Mouse (Mus musculus) liver, embryonic 13.5 days (tissue): ENCODE measurements around the gene Tmem251. TPM values are rescaled to one million over a fixed set of nuclear protein-coding genes. Genes with fewer than 3 reads are reported as not detected.
A peak's percentile ranks its signal among the peaks of the same experiment; 100 is the strongest.

ENCODE experiments used
- ATAC-seq: fragments of 200-750 bp; cut with Nextera tagmentation; 2 replicates; pipeline ENCODE4 v1.8.0; 2017; ENCODE audit warnings: low read depth, mild to moderate bottlenecking, moderate number of reproducible peaks, moderate library complexity
- DNase-seq: peaks from one replicate; pipeline ENCODE4 v3.0.0; 2022
- H3K27ac ChIP-seq: fragments of 300-500 bp; sonication (generic); 2 replicates; pipeline ENCODE4 v1.5.1; 2015; ENCODE audit warnings: moderate library complexity, mild to moderate bottlenecking, inconsistent platforms
- H3K27me3 ChIP-seq: fragments of 300-500 bp; sonication (generic); 2 replicates; pipeline ENCODE4 v1.6.1; 2015; ENCODE audit warnings: mild to moderate bottlenecking, inconsistent platforms
- H3K36me3 ChIP-seq: fragments of 300-500 bp; sonication (generic); 2 replicates; pipeline ENCODE4 v1.6.1; 2015; ENCODE audit warnings: mild to moderate bottlenecking, inconsistent platforms
- H3K4me1 ChIP-seq: fragments of 300-500 bp; sonication (generic); replicated peaks from 2 replicates; pipeline ENCODE4 v1.6.1; 2015; ENCODE audit warnings: inconsistent platforms
- H3K4me2 ChIP-seq: fragments of 300-500 bp; sonication (generic); 2 replicates; pipeline ENCODE4 v1.6.1; 2015; ENCODE audit warnings: inconsistent platforms, mild to moderate bottlenecking, moderate library complexity
- H3K4me3 ChIP-seq: fragments of 300-500 bp; sonication (generic); replicated peaks from 2 replicates; pipeline ENCODE4 v1.5.1; 2015; ENCODE audit warnings: mild to moderate bottlenecking, inconsistent platforms
- H3K9ac ChIP-seq: fragments of 300-500 bp; sonication (generic); 2 replicates; pipeline ENCODE4 v1.6.1; 2015; ENCODE audit warnings: mild to moderate bottlenecking, inconsistent platforms
- H3K9me3 ChIP-seq: fragments of 300-500 bp; sonication (generic); replicated peaks from 2 replicates; pipeline ENCODE4 v1.6.1; 2016; ENCODE audit warnings: inconsistent platforms
- WGBS: fragments of 180-500 bp; shearing (Covaris S2); methylation state at CpG from one replicate; pipeline ENCODE4 v1.1.7; 2015; ENCODE audit not compliant: insufficient replicate concordance; 5-methylcytosine and 5-hydroxymethylcytosine counted together
- polyA plus RNA-seq: library from polyadenylated mRNA; unstranded; fragments of >200 nt; fragmentation: Nextera tagmentation; extraction: Ambion mirVana; gene quantifications from 2 replicates; pipeline ENCODE4 v1.2.1, GENCODE M21; 2015

Tmem251 gene
- polyA plus RNA-seq, 1 experiment from 2014 or later: 9.2 TPM

DNA sequence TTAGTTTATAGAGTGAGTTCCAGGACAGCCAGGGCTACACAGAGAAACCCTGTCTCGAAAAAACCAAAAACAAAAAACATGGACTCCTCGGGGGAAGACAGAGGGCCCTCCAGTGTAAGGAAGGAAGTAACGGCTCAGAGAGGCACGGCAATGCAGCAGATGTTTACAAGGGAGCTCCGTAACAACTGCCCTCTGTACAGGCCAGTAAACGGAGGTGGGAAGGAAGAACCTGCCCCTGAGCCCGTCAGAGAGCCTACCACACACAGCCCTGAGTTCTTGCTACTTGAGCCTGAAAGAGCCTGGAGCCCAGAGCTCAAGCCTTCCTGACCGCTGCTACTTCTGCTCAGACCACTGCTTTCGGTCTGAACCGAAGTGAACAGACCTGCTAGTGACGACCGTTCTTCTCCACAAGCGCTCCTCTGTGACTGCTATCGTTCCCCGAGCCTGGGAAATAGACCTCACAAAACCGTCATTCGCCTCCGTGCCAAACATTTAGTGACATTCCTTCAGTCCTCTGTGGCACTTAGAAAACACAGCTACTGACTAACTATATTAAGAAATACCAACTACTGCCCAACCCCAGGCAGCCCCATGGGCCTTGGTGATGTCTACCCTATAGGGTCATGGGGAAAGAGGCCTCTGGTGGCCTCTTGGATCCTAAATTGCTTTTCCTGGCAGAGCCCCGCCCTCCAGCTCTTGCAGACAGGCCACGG is 30.3 kb upstream of the Tmem251 start:
- Histone ChIP-seq H3K4me2 (no peak overlapping the region), H3K4me3 (no peak overlapping the region), H3K9me3 (no peaks in the 10 kb centered on the region), H3K4me1 (0 out of 2 replicates have a peak, but pooled peaks cover 3% of the 10 kb centered on the region), H3K36me3 (no peaks in the 10 kb centered on the region), H3K27ac (no peak overlapping the region), H3K9ac (no peak overlapping the region), H3K27me3 (no peaks in the 10 kb centered on the region)
- 44% methylated on average over 20 of the region's 20 CpGs for WGBS
- no peak for DNase-seq
- no peak for ATAC-seq

DNA sequence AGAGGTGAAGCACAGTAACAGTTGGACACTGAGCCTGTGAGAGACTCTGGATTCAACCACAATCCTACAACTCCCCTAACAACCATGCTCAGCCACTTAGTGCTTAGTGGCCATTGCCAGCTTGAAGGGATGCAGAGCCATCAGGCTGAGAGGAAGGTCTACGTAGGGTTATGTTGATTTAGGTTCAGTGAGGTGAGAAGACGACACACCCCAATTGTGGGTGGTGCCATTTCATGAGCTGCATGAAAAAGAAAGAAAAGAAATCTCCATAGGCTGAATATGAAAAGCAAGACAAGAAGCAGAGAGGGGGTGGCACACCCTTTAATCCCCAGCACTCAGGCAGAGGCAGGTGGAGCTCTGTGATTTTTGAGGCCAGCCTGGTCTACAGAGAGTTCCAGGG is 29.4 kb upstream of the Tmem251 start:
- Histone ChIP-seq H3K4me3 (no peak overlapping the region), H3K27me3 (no peaks in the 10 kb centered on the region), H3K4me1 (0 out of 2 replicates have a peak, but pooled peaks cover 3% of the 10 kb centered on the region), H3K9ac (no peak overlapping the region), H3K9me3 (no peaks in the 10 kb centered on the region), H3K36me3 (no peaks in the 10 kb centered on the region), H3K4me2 (no peak overlapping the region), H3K27ac (no peak overlapping the region)
- ATAC-seq: no peak
- 58% methylated on average over 2 of the region's 2 CpGs for WGBS
- no peak for DNase-seq

DNA sequence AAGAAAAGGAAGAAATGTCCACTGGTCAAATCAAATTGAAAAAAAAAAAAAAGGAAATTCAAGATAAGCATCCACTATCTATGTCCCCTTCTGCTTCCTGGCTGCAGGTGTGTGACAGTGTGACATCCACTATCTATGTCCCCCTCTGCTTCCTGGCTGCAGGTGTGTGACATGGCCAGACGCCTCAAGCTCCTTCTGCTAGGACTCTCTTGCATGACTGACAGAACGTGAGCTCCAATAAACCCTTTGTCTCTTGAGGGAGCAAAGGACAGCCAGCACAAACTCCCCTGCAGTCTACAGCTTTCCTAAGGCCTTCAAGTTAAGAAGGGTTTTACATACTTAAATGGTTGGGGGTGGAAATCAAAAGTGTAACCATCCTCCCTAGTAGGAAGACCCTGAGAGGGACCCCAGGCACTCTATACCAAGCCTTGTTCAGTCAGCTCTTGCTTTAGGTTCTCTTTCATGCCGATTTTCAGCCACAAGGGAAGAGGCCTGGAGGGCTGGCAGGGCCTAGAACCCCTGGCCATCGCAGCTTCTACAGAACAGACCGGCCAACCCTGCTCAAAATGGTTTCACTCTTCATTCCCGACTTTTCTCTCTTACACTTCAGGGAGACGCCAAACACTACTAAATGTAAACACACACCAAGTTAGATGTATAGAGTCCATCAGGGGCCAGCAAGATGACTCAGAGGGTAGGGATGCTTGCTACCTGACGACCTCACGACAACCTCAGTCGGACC is 28.7 kb upstream of the Tmem251 start:
- H3K36me3 ChIP-seq: no peaks in the 10 kb centered on the region
- no peak overlapping the region for H3K4me2 ChIP-seq
- H3K27ac ChIP-seq: no peak overlapping the region
- DNase-seq: no peak
- no peak overlapping the region for H3K4me3 ChIP-seq
- no peak for ATAC-seq
- 68% methylated on average over 10 of the region's 10 CpGs for WGBS
- H3K4me1 ChIP-seq: 0 out of 2 replicates have a peak, but pooled peaks cover 3% of the 10 kb centered on the region
- H3K9ac ChIP-seq: no peak overlapping the region
- no peaks in the 10 kb centered on the region for H3K27me3 ChIP-seq
- H3K9me3 ChIP-seq: no peaks in the 10 kb centered on the region

DNA sequence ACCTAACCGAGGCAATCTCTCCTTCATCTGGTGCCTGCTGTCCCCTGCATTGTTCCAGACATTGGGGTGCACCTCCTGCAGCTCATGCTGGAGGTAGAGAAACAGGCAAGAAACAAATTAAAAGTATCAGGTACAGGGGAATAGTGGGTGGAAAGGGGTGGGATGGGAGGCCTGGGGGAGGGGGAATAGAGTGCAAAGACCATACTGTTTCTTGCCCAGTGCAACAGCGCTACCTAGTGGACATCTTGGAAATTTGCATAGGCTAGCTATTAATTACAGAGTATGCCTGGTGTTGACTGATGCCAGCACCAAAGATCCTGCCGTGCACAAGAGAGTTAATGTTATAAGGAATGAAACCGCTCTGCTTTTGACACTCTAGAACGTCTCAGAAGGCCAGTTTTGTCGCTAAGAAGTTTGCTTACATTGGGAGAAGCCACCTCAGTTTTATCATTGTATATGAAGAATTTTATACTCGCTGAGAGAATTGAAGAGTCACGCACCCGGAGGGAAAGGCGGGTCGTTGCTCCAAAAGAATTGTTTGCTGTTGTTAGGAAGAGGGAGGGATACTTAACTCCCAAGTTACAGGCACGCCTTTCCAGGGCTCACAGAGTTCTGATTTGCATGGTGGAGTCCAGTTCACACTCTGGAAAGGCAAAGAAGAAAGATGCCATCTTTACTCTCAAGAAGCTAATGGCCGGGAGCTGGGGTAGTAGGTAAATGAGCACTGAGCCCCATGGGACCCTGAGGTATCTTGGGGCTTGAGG is 23.8 kb upstream of the Tmem251 start:
- WGBS: 35% methylated on average over 13 of the region's 13 CpGs
- Histone ChIP-seq H3K27me3 (no peaks in the 10 kb centered on the region), H3K4me3 (no peak overlapping the region), H3K4me1 (no peaks in the 10 kb centered on the region), H3K36me3 (no peaks in the 10 kb centered on the region), H3K9me3 (no peaks in the 10 kb centered on the region), H3K4me2 (no peak overlapping the region), H3K27ac (no peak overlapping the region), H3K9ac (no peak overlapping the region)
- no peak for DNase-seq
- no peak for ATAC-seq

DNA sequence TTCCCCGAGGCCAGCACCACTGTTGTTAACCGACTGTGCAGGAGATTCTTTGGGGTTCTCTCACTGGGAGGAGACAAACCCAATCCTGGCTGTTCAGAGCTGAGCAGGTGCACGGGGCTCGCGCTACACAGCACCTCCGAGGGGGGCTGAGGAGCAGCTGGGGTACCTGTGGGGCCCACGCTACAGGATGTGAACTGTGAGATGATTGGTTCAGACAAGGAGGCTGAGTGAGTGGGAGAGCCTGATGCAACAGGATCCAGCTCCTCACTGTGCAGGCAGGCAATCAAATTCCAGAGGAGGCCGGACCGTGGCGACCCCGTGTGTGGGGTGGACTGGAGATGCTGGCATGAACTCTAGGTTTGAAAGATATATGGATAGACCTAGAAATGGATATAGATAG is 21.1 kb upstream of the Tmem251 start:
- no peaks in the 10 kb centered on the region for H3K9me3 ChIP-seq
- ATAC-seq (no peak), DNase-seq (no peak)
- no peak overlapping the region for H3K9ac ChIP-seq
- H3K27ac ChIP-seq: no peak overlapping the region
- H3K36me3 ChIP-seq: no peaks in the 10 kb centered on the region
- 72% methylated on average over 11 of the region's 11 CpGs for WGBS
- no peak overlapping the region for H3K4me3 ChIP-seq
- no peaks in the 10 kb centered on the region for H3K27me3 ChIP-seq
- H3K4me1 ChIP-seq: peaks cover 13% of the 10 kb centered on the region
- H3K4me2 ChIP-seq: no peak overlapping the region

DNA sequence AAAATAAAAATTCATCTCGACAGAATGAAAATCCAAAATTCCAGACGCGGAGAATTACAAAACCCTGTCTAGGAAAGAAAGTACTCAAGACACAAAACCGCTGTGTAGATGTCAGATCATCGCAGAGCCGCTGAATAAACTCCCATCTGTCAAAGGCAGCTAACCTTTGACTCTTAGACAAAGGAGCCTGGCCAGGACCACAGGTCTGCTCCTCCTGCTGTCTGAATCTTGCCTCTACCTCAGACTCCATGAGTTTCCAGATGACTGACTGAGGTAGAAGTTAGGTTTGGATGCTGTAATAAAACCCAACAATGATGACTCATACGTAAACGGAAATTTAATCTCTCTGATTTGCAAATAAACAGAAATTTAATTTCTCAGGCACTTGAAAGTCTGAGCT is 20.6 kb upstream of the Tmem251 start:
- no peak for DNase-seq
- Histone ChIP-seq H3K9me3 (no peaks in the 10 kb centered on the region), H3K36me3 (no peaks in the 10 kb centered on the region), H3K4me2 (no peak overlapping the region), H3K9ac (no peak overlapping the region), H3K4me3 (no peak overlapping the region), H3K27ac (no peak overlapping the region), H3K27me3 (no peaks in the 10 kb centered on the region), H3K4me1 (peaks cover 13% of the 10 kb centered on the region)
- WGBS: 75% methylated on average over 8 of the region's 8 CpGs
- no peak for ATAC-seq

DNA sequence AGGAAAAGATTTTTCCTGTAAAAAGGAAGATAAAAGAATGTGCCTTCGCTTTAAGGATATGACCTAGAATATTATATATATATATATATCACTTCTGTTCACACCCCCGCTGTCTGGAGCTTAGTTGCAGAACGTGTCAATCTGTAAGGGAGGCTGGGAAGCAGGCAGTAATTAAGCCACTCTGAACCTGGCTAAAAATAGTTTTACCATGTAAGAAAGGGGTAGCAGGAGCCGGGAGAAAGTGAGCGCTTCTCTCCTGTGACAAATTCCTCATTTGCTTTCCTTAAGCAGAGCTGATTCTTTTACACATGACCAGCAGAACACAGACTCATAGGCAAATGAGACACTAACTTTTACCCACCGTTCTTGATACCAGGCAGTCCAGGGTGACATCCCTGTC is 19.7 kb upstream of the Tmem251 start:
- H3K4me2 ChIP-seq: no peak overlapping the region
- no peaks in the 10 kb centered on the region for H3K9me3 ChIP-seq
- no peak overlapping the region for H3K27ac ChIP-seq
- H3K27me3 ChIP-seq: no peaks in the 10 kb centered on the region
- H3K36me3 ChIP-seq: no peaks in the 10 kb centered on the region
- no peak for ATAC-seq
- H3K9ac ChIP-seq: no peak overlapping the region
- H3K4me3 ChIP-seq: no peak overlapping the region
- H3K4me1 ChIP-seq: peaks cover 13% of the 10 kb centered on the region
- DNase-seq: no peak
- 51% methylated on average over 6 of the region's 6 CpGs for WGBS

DNA sequence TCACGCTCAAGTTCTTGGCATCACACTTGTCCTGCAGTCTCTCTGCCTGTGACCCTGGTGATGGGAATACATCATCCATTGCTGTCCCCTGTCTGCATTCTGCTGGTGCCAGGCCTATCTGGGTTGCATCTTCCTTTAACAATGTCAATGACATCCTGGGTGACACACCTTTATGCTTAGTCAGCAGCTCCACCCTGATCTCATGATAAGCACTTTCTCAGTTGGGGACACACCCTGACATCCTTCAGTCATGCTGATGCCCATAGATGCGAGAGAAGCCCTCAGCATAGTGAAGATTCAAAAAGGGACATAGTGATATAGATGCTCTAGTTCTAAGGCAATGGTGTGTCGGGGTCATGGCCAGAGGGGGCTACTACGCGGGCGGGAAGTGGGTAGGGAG is 18.4 kb upstream of the Tmem251 start:
- no peak overlapping the region for H3K4me3 ChIP-seq
- H3K27me3 ChIP-seq: no peaks in the 10 kb centered on the region
- no peaks in the 10 kb centered on the region for H3K36me3 ChIP-seq
- no peak overlapping the region for H3K27ac ChIP-seq
- H3K9ac ChIP-seq: no peak overlapping the region
- H3K4me2 ChIP-seq: no peak overlapping the region
- no peak for DNase-seq
- peaks cover 20% of the 10 kb centered on the region for H3K4me1 ChIP-seq
- 78% methylated on average over 6 of the region's 6 CpGs for WGBS
- H3K9me3 ChIP-seq: no peaks in the 10 kb centered on the region
- ATAC-seq: no peak

DNA sequence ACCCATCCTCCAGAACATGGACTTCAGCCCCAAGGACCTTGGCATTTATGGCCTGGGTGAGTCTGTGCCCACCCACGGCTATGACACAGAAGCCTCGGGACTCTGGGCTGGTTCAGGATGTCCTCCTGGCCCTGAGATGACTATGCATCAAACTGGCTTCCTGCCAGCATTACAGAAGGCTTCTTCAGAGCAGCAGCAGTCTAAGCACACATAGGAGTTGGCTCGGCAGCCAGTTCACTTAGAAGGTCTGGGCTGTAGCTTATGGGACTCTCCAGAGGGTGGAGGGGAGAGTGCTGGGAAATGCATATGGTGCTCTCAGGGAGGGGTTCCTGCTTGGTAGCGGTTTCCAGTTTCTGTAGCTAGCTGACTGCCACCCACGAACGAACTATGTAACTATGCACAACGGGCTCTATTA is 17.8 kb upstream of the Tmem251 start:
- no peak overlapping the region for H3K9ac ChIP-seq
- no peak for DNase-seq
- no peaks in the 10 kb centered on the region for H3K9me3 ChIP-seq
- no peak overlapping the region for H3K4me2 ChIP-seq
- no peaks in the 10 kb centered on the region for H3K36me3 ChIP-seq
- H3K27ac ChIP-seq: no peak overlapping the region
- no peak for ATAC-seq
- WGBS: 57% methylated on average over 7 of the region's 7 CpGs
- no peak overlapping the region for H3K4me3 ChIP-seq
- H3K27me3 ChIP-seq: no peaks in the 10 kb centered on the region
- H3K4me1 ChIP-seq: peaks cover 26% of the 10 kb centered on the region

DNA sequence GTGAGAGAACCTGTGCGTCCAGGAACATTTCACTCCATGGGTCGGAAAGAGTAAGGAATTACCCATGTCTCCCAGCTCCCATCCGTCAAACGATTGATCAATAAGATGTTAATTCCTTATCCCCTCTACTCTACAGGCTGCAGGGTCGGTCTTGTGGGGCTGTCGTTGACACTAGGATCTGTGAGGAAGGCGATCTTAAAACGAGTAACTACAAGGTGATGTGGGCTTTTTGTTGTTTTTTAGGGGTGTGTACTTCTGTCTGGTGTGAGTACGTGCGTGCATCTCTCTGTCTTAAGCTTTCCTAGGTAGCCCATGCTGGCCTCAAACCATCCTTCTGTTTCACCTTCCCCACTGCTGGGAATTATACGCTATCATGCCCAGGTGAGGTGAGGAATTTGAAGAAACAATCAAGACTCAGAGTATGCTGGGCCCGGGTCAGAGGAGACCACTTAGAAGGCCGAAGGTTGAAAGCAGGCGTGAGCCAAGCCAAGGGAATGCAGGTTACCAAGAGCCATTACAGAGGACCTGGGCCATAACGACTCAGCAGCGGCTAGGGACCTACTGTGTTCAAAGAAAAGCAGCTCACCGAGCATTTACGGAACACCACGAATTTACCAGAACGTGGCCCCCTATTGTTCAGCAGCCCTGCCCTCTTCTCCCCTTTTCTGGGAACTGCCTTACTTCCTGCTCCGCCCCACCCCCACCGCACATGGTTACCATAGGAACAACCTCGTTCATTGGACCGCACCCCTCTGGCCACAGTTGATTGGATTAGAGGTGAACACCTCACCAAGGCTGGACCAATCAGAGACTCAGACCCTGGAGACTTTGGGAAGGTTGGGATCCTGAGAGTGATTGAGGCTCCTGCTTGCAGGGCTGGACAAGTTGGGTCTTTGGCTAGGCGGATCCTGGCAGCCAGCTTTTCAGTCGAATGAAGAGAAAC is 13.4 kb upstream of the Tmem251 start:
- 40% methylated on average over 26 of the region's 26 CpGs for WGBS
- Histone ChIP-seq H3K4me3 (peak overlapping the region; percentile 26), H3K9ac (no peak overlapping the region)

More for the DNA sequence above, 13.4 kb upstream of the Tmem251 start:
- DNase-seq (peak; percentile 63), ATAC-seq (peak; percentile 90)
- Histone ChIP-seq H3K27me3 (no peaks in the 10 kb centered on the region), H3K36me3 (no peaks in the 10 kb centered on the region), H3K27ac (no peak overlapping the region), H3K9me3 (no peaks in the 10 kb centered on the region), H3K4me1 (peaks cover 45% of the 10 kb centered on the region), H3K4me2 (peak overlapping the region; percentile 60)
